Mouse (Mus musculus) c-Kit-negative CD71-positive TER-119-positive erythroid progenitor cells, embryonic 14.5 days (primary cell): ENCODE results near the gene Krt34.

Experiments
- DNase-seq: peaks from one replicate; pipeline ENCODE4 v3.0.0-alpha.2; 2013; ENCODE audit warnings: low read depth, low spot score

Krt34 gene

GRCm38 (mm10) chr11:100004846-100005245, 36.5 kb downstream of the Krt34 start:
- no peak for DNase-seq

GRCm38 (mm10) chr11:99999091-99999490, 42.3 kb downstream of the Krt34 start:
- DNase-seq = no peak

DNA sequence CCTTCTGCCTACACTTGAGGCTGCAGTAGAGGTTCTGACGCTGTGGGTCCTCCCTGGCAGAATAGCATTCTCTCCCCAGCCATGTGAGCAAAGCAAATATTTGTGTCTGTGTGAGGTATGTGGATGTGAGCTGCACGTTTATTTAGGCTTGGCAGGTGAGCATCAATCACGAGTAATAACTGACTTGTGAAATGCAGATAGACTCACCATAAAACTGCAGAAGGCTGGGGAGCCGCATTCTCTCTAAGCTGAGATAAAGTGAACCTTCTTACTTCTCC, 47.0 kb downstream of the Krt34 start:
- no peak for DNase-seq

DNA sequence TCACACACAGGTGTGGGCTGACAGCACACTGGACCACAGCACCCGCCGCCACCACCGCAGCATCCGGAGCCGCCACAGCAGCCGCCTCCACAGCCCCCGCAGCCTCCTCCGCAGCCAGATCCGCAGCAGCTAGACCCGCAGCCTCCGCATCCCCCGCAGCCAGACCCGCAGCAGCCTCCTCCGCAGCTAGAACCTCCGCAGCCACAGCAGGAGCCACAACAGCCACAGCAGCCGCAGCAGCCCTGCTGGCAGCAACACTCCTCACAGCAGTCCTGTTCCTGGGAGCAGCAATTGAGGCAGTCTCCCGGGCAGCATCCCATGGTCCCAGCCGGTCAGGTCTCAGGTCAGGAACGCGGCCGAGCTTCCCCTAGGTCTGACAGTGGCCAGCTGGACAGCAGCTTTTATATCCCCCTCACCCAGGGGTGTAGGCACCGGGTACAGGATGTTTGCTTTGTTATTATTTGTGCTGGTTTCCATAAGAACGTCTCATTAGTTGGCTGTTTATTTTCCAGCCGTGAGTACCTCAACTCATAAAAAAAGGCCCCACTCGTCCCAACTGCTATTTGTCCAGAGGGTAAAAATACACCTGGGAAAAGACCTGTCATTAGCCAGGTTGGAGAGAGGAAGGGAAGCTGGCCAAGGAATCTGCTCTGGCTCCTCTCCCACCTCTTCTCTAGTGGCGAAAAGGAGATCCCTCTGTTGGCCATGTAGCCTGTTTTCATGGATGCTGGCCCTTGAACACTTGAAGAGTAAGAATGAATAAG, 47.6 kb downstream of the Krt34 start, which contains the start of gene Krtap17-1:
Gene Krtap17-1 (minus strand): TSS at position 375 of the 764 bp plus-strand sequence.
- DNase-seq = no peak

DNA sequence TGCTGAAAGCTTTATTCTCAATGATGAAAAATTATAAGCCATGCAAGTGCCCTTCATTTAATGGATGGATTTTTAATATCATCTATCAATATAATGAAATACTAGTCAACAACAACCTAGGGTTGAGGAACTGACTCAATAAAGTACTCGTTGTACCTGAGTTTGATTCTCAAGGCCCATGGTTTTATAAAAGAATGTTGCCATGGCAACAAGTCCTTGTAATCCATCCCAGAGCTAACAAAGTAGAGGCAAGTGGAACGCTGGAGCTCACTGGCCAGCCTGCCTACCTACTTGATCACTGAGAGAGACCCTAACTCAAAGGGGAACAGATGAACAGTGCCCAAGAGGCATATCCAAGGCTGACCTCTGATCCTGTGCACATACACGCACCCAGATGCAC, 50.8 kb downstream of the Krt34 start:
- DNase-seq = no peak

GRCm38 (mm10) chr11:99989881-99990405, 51.4 kb downstream of the Krt34 start:
- DNase-seq = no peak

GRCm38 (mm10) chr11:99988530-99988929, 52.8 kb downstream of the Krt34 start:
- no peak for DNase-seq
